Mouse (Mus musculus): ENCODE data around the gene L3hypdh. TPM values are rescaled to one million over a fixed set of nuclear protein-coding genes. Genes with fewer than 3 reads are reported as not detected.

L3hypdh gene
- total and polyA plus RNA-seq, 2 experiments from 2014 or later, result 7.6 to 12.7 TPM

- WGBS, result 83% methylated on average over 6 of the region's 6 CpGs
- no peak for TF ChIP-seq CTCF (IDR thresholded peaks at IDR 0.05; ENCODE audit: low read depth)
These were observed 17.5 kb upstream of the L3hypdh start for GRCm38 (mm10) chr12:72102776-72103175.

GRCm38 (mm10) chr12:72096966-72097365 is 11.7 kb upstream of the L3hypdh start:
- 95% methylated on average over 8 of the region's 8 CpGs for WGBS
- Histone ChIP-seq H3K4me1 (ENCODE audit: insufficient read depth, low read length) (no peaks in the 10 kb centered on the region), H3K27me3 (ENCODE audit: insufficient read depth, low read length) (no peaks in the 10 kb centered on the region), H3K4me3 (ENCODE audit: low read length) (no peak overlapping the region), H3K9me3 (ENCODE audit: low read length) (no peaks in the 10 kb centered on the region), H3K36me3 (ENCODE audit: insufficient read depth, low read length) (peaks cover 47% of the 10 kb centered on the region), H3K4me2 (ENCODE audit: low read depth, low read length) (no peak overlapping the region), H3K27ac (no peak overlapping the region), H3K9ac (replicated peaks; ENCODE audit: low read length) (no peak overlapping the region)
- TF ChIP-seq CTCF (IDR thresholded peaks at IDR 0.05; ENCODE audit: low read depth), result no peak
- DNase-seq (ENCODE audit: low spot score) (no peak), ATAC-seq (no peak)

More at GRCm38 (mm10) chr12:72102776-72103175, 17.5 kb upstream of the L3hypdh start:
- no peak overlapping the region for H3K4me2 ChIP-seq (ENCODE audit: low read depth, low read length)
- H3K27me3 ChIP-seq (ENCODE audit: insufficient read depth, low read length), result no peaks in the 10 kb centered on the region
- no peaks in the 10 kb centered on the region for H3K4me1 ChIP-seq (ENCODE audit: insufficient read depth, low read length)
- no peak for DNase-seq (ENCODE audit: low spot score)
- H3K9me3 ChIP-seq (ENCODE audit: low read length), result no peaks in the 10 kb centered on the region
- peaks cover 19% of the 10 kb centered on the region for H3K36me3 ChIP-seq (ENCODE audit: insufficient read depth, low read length)
- no peak for ATAC-seq
- H3K4me3 ChIP-seq (ENCODE audit: low read length), result no peak overlapping the region
- H3K27ac ChIP-seq, result no peak overlapping the region
- no peak overlapping the region for H3K9ac ChIP-seq (replicated peaks; ENCODE audit: low read length)

GRCm38 (mm10) chr12:72089802-72090201 is 4.6 kb upstream of the L3hypdh start:
- no peak for TF ChIP-seq CTCF (IDR thresholded peaks at IDR 0.05; ENCODE audit: low read depth)
- Histone ChIP-seq H3K4me2 (ENCODE audit: low read depth, low read length) (no peak overlapping the region), H3K4me1 (ENCODE audit: insufficient read depth, low read length) (peaks cover 5% of the 10 kb centered on the region; the same call in 1 of the 2 replicates), H3K9me3 (ENCODE audit: low read length) (no peaks in the 10 kb centered on the region), H3K36me3 (ENCODE audit: insufficient read depth, low read length) (peaks cover 23% of the 10 kb centered on the region; the same call in 1 of the 2 replicates), H3K27ac (no peak overlapping the region), H3K4me3 (ENCODE audit: low read length) (no peak overlapping the region), H3K27me3 (ENCODE audit: insufficient read depth, low read length) (no peaks in the 10 kb centered on the region), H3K9ac (replicated peaks; ENCODE audit: low read length) (no peak overlapping the region)
- 92% methylated on average over 4 of the region's 4 CpGs for WGBS
- DNase-seq (ENCODE audit: low spot score) (no peak), ATAC-seq (no peak)

GRCm38 (mm10) chr12:72086166-72086825 is 1.1 kb upstream of the L3hypdh start:
- Histone ChIP-seq H3K4me1 (ENCODE audit: insufficient read depth, low read length) (peaks cover 5% of the 10 kb centered on the region; the same call in 1 of the 2 replicates), H3K27ac (peak overlapping the region; percentile 97), H3K4me3 (ENCODE audit: low read length) (peak overlapping the region; percentile 71), H3K27me3 (ENCODE audit: insufficient read depth, low read length) (no peaks in the 10 kb centered on the region), H3K4me2 (ENCODE audit: low read depth, low read length) (peak overlapping the region; percentile 77), H3K9ac (replicated peaks; ENCODE audit: low read length) (peak overlapping the region; percentile 88), H3K36me3 (ENCODE audit: insufficient read depth, low read length) (peaks cover 5% of the 10 kb centered on the region; the same call in 1 of the 2 replicates), H3K9me3 (ENCODE audit: low read length) (no peaks in the 10 kb centered on the region)
- ATAC-seq (no peak), DNase-seq (ENCODE audit: low spot score) (no peak)
- WGBS, result 1% methylated on average over 18 of the region's 18 CpGs
- TF ChIP-seq CTCF (IDR thresholded peaks at IDR 0.05; ENCODE audit: low read depth), result no peak

- Histone ChIP-seq H3K27ac (peak overlapping the region; percentile 97), H3K4me3 (ENCODE audit: low read length) (peak overlapping the region; percentile 71), H3K36me3 (ENCODE audit: insufficient read depth, low read length) (peaks cover 2% of the 10 kb centered on the region; the same call in 1 of the 2 replicates), H3K27me3 (ENCODE audit: insufficient read depth, low read length) (no peaks in the 10 kb centered on the region), H3K9me3 (ENCODE audit: low read length) (no peaks in the 10 kb centered on the region), H3K4me2 (ENCODE audit: low read depth, low read length) (peak overlapping the region; percentile 77), H3K9ac (replicated peaks; ENCODE audit: low read length) (peak overlapping the region; percentile 88), H3K4me1 (ENCODE audit: insufficient read depth, low read length) (peaks cover 5% of the 10 kb centered on the region; the same call in 1 of the 2 replicates)
- DNase-seq (ENCODE audit: low spot score) (no peak), ATAC-seq (no peak)
- 0% methylated on average over 31 of the region's 31 CpGs for whole genome bisulfite sequencing
- TF ChIP-seq CTCF (IDR thresholded peaks at IDR 0.05; ENCODE audit: low read depth), result no peak
These were observed 263 bp downstream of the L3hypdh start for GRCm38 (mm10) chr12:72085024-72085328.

GRCm38 (mm10) chr12:72084261-72085023 is 797 bp downstream of the L3hypdh start:
- ATAC-seq (peak; percentile 0; the same call in 1 of the 2 replicates), DNase-seq (ENCODE audit: low spot score) (peak; percentile 56)
- Histone ChIP-seq H3K4me3 (ENCODE audit: low read length) (peak overlapping the region; percentile 71), H3K4me1 (ENCODE audit: insufficient read depth, low read length) (peaks cover 5% of the 10 kb centered on the region; the same call in 1 of the 2 replicates), H3K27me3 (ENCODE audit: insufficient read depth, low read length) (no peaks in the 10 kb centered on the region), H3K27ac (peak overlapping the region; percentile 97), H3K36me3 (ENCODE audit: insufficient read depth, low read length) (no peaks in the 10 kb centered on the region), H3K4me2 (ENCODE audit: low read depth, low read length) (peak overlapping the region; percentile 77), H3K9me3 (ENCODE audit: low read length) (no peaks in the 10 kb centered on the region), H3K9ac (replicated peaks; ENCODE audit: low read length) (peak overlapping the region; percentile 88)
- TF ChIP-seq CTCF (IDR thresholded peaks at IDR 0.05; ENCODE audit: low read depth), result 0 out of 2 replicates have a peak, but pooled peaks have one; percentile 4
- WGBS, result 4% methylated on average over 46 of the region's 46 CpGs
